Mouse (Mus musculus) intestine, postnatal 0 days (tissue): ENCODE data around the gene Gabarapl1. TPM values are rescaled to one million over a fixed set of nuclear protein-coding genes. Genes with fewer than 3 reads are reported as not detected.

Experiments
- ATAC-seq: fragments of 200-750 bp; cut with Nextera tagmentation; 2 replicates; pipeline ENCODE4 v1.8.0; 2017; ENCODE audit warnings: mild to moderate bottlenecking, moderate TSS enrichment, moderate library complexity
- H3K27ac ChIP-seq: fragments of 300-500 bp; sonication (generic); 2 replicates; pipeline ENCODE4 v1.5.1; 2014; ENCODE audit warnings: mild to moderate bottlenecking, low read depth, low read length, moderate library complexity
- H3K27me3 ChIP-seq: fragments of 300-500 bp; sonication (generic); replicated peaks from 2 replicates; pipeline ENCODE4 v1.6.1; 2014; ENCODE audit warnings: low read length, mixed read lengths; ENCODE audit not compliant: control insufficient read depth, insufficient read depth
- H3K36me3 ChIP-seq: fragments of 300-500 bp; sonication (generic); 2 replicates; pipeline ENCODE4 v1.6.1; 2014; ENCODE audit warnings: mild to moderate bottlenecking, moderate library complexity; ENCODE audit not compliant: control insufficient read depth, insufficient read depth
- H3K4me1 ChIP-seq: fragments of 300-500 bp; sonication (generic); replicated peaks from 2 replicates; pipeline ENCODE4 v1.6.1; 2014; ENCODE audit warnings: antibody characterized with exemption, low read length, mixed read lengths; ENCODE audit not compliant: control insufficient read depth, insufficient read depth
- H3K4me2 ChIP-seq: fragments of 300-500 bp; sonication (generic); replicated peaks from 2 replicates; pipeline ENCODE4 v1.6.1; 2014; ENCODE audit warnings: low read depth, mild to moderate bottlenecking, moderate library complexity
- H3K4me3 ChIP-seq: fragments of 300-500 bp; sonication (generic); 2 replicates; pipeline ENCODE4 v1.5.1; 2014; ENCODE audit warnings: low read depth, low read length
- H3K9ac ChIP-seq: fragments of 300-500 bp; sonication (generic); 2 replicates; pipeline ENCODE4 v1.6.1; 2014; ENCODE audit warnings: mild to moderate bottlenecking, low read depth, low read length
- H3K9me3 ChIP-seq: fragments of 300-500 bp; sonication (generic); 2 replicates; pipeline ENCODE4 v1.6.1; 2016; ENCODE audit warnings: mixed run types; ENCODE audit not compliant: control insufficient read depth
- CTCF ChIP-seq: sonication (generic); IDR thresholded peaks from 2 replicates; pipeline ENCODE4 v1.5.1; 2016; ENCODE audit warnings: low read depth, mild to moderate bottlenecking, control low read depth, antibody characterized with exemption, moderate library complexity
- WGBS: fragments of 180-500 bp; shearing (Covaris S2); extraction: QIAGEN DNeasy Blood & Tissue Kit; methylation state at CpG from one replicate; pipeline ENCODE4 v1.1.7; 2014; 5-methylcytosine and 5-hydroxymethylcytosine counted together
- polyA plus RNA-seq: library from polyadenylated mRNA; unstranded; fragments of >200 nt; fragmentation: Nextera tagmentation; extraction: Ambion mirVana; gene quantifications from 2 replicates; pipeline ENCODE4 v1.2.1, GENCODE M21; 2015

Gene Gabarapl1
- polyA plus RNA-seq, 1 experiment from 2014 or later: 31.8 TPM

GRCm38 (mm10) chr6:129510120-129510911 is 22.6 kb upstream of the Gabarapl1 start:
- peak; percentile 77; the same call in 1 of the 2 replicates for ATAC-seq
- Histone ChIP-seq H3K27me3 (no peaks in the 10 kb centered on the region), H3K9ac (no peak overlapping the region), H3K27ac (no peak overlapping the region), H3K4me2 (no peak overlapping the region), H3K9me3 (no peaks in the 10 kb centered on the region), H3K4me1 (peaks cover 7% of the 10 kb centered on the region; the same call in 1 of the 2 replicates), H3K36me3 (no peaks in the 10 kb centered on the region), H3K4me3 (no peak overlapping the region)
- 56% methylated on average over 6 of the region's 6 CpGs for WGBS
- TF ChIP-seq CTCF: no peak

- WGBS: 45% methylated on average over 3 of the region's 3 CpGs
- H3K4me3 ChIP-seq: no peak within 1 kb of the TSS
- H3K4me2 ChIP-seq: no peak within 1 kb of the TSS
- ATAC-seq: no peak
- H3K4me1 ChIP-seq: peaks cover 7% of the 10 kb centered on the region; the same call in 1 of the 2 replicates
- no peak within 1 kb of the TSS for H3K9ac ChIP-seq
- H3K36me3 ChIP-seq: no peaks in the 10 kb centered on the region
- TF ChIP-seq CTCF: no peak
- H3K27me3 ChIP-seq: no peaks in the 10 kb centered on the region
- no peaks in the 10 kb centered on the region for H3K9me3 ChIP-seq
- no peak within 1 kb of the TSS for H3K27ac ChIP-seq
These were observed 20.6 kb upstream of the Gabarapl1 start, which contains the start of gene Tmem52b for GRCm38 (mm10) chr6:129512367-129512766. Gene Tmem52b (plus strand): TSS chr6:129512555.

GRCm38 (mm10) chr6:129512868-129513267 is 20.1 kb upstream of the Gabarapl1 start:
- no peak for TF ChIP-seq CTCF
- H3K27ac ChIP-seq: no peak overlapping the region
- no peak overlapping the region for H3K9ac ChIP-seq
- H3K4me3 ChIP-seq: no peak overlapping the region
- H3K9me3 ChIP-seq: no peaks in the 10 kb centered on the region
- 22% methylated on average over 8 of the region's 8 CpGs for WGBS
- H3K36me3 ChIP-seq: no peaks in the 10 kb centered on the region
- H3K4me2 ChIP-seq: no peak overlapping the region
- peaks cover 7% of the 10 kb centered on the region; the same call in 1 of the 2 replicates for H3K4me1 ChIP-seq
- no peaks in the 10 kb centered on the region for H3K27me3 ChIP-seq
- peak; percentile 82 for ATAC-seq

GRCm38 (mm10) chr6:129513409-129513808 is 19.6 kb upstream of the Gabarapl1 start:
- Histone ChIP-seq H3K9ac (no peak overlapping the region), H3K4me2 (no peak overlapping the region), H3K4me1 (peaks cover 7% of the 10 kb centered on the region; the same call in 1 of the 2 replicates), H3K36me3 (no peaks in the 10 kb centered on the region), H3K27ac (no peak overlapping the region), H3K4me3 (no peak overlapping the region), H3K27me3 (no peaks in the 10 kb centered on the region), H3K9me3 (no peaks in the 10 kb centered on the region)
- WGBS: 41% methylated on average over 1 of the region's 1 CpGs
- TF ChIP-seq CTCF: no peak
- peak; percentile 68 for ATAC-seq

GRCm38 (mm10) chr6:129514376-129514775 is 18.6 kb upstream of the Gabarapl1 start:
- Histone ChIP-seq H3K27ac (no peak overlapping the region), H3K4me3 (no peak overlapping the region)
- 65% methylated on average over 2 of the region's 2 CpGs for WGBS

GRCm38 (mm10) chr6:129515068-129515467 is 17.9 kb upstream of the Gabarapl1 start:
- Histone ChIP-seq H3K36me3 (no peaks in the 10 kb centered on the region), H3K4me1 (peaks cover 7% of the 10 kb centered on the region; the same call in 1 of the 2 replicates), H3K27me3 (no peaks in the 10 kb centered on the region), H3K27ac (no peak overlapping the region), H3K4me2 (no peak overlapping the region), H3K4me3 (no peak overlapping the region), H3K9me3 (no peaks in the 10 kb centered on the region), H3K9ac (no peak overlapping the region)
- 75% methylated on average over 3 of the region's 3 CpGs for WGBS
- no peak for TF ChIP-seq CTCF
- ATAC-seq: no peak

More at GRCm38 (mm10) chr6:129514376-129514775, 18.6 kb upstream of the Gabarapl1 start:
- Histone ChIP-seq H3K9ac (no peak overlapping the region), H3K36me3 (no peaks in the 10 kb centered on the region), H3K4me2 (no peak overlapping the region), H3K27me3 (no peaks in the 10 kb centered on the region), H3K9me3 (no peaks in the 10 kb centered on the region), H3K4me1 (peaks cover 7% of the 10 kb centered on the region; the same call in 1 of the 2 replicates)
- ATAC-seq: no peak
- no peak for TF ChIP-seq CTCF
